Mouse (Mus musculus): ENCODE measurements around the gene Col11a2. TPM values are rescaled to one million over a fixed set of nuclear protein-coding genes. Genes with fewer than 3 reads are reported as not detected.

Col11a2 gene
- total and polyA plus RNA-seq, 3 experiments: 0.35 to 1.1 (median 1.0) TPM

- DNase-seq: no peak
Observed at GRCm38 (mm10) chr17:34104804-34105203, 65.6 kb downstream of the Col11a2 start.

GRCm38 (mm10) chr17:34106555-34106954 is 67.3 kb downstream of the Col11a2 start:
- DNase-seq: no peak

DNA sequence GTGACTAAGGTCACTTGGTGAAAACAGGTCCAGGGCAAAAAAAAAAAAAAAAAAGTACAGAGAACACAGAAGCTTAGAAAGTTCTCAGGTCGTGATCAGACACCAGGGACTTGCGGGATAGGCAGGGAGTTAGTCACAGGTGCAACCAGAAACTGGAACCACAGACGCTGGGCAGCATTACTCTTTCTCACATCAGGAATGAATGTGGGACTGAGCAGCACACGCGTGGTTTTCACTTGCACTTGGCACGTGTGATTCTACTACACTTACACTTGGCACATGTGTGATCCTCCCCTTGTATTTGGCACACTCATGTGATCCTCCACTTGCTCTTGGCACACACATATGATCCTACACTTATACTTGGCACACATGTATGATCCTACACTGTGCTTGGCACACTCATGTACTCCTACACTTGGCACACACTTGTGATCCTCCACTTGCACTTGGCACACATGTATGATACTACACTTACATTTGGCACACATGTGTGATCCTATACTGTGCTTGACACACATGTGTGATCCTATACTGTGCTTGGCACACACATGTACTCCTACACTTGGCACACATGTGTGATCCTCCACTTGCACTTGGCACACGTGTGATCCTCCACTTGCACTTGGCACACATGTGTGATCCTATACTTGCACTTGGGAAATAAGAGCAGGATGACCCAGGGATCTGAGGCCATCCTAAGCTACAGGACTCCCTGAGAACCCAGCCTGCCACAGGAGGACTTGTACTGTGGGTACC is 68.1 kb downstream of the Col11a2 start:
- no peak for DNase-seq

DNA sequence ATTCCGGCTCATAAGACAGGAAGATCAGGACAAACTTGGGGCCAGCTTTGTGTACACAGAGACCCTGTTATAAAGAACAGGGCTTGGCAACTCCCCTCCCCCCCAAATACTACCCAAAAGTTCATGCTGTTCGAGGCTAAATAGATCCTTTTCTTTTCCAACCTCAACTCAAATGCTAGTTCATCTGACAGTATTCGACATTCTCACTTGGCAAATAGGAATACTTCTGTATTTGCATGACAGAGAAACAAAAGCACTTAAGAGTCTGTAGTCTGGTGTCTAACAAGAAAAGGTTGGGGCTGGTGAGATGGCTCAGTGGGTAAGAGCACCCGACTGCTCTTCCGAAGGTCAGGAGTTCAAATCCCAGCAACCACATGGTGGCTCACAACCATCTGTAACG is 69.2 kb downstream of the Col11a2 start:
- no peak for DNase-seq

GRCm38 (mm10) chr17:34109038-34109805 is 70.0 kb downstream of the Col11a2 start:
- DNase-seq: no peak

DNA sequence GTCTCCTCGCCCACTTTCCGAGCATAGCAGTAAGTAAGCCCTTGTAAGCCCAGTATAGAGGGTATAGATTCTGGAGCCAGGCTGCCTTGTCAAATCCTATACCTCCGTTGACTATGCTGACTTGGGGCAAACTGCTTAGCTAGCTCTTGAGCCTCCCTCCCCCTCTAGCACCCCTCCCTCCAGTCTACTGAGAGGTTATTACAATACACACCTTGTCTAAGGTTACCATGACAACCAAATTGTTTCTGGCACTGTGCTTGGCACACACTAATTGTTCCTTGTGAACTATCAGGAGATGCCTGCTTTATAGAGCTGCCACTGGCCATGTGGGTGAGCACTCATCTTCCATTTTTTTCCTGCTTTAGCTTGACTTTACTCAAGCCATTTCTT is 70.6 kb downstream of the Col11a2 start:
- no peak for DNase-seq

DNA sequence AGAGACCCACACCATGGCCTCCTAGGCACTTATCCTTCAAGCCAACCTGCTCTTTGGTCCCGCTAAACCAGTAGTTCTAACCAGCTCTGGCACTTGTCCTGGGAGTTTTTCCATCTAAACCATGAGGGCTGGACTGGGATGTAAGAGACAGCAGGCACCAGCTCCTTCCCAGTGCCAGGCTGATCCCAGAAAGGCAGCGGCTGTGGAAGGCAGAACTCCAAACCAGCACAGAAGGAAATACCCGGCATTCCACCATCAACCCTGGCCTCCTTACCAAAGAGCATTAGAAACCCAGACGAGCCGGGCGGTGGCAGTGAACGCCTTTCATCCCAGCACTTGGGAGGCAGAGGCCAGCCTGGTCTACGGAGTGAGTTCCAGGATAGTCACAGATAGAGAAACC is 71.1 kb downstream of the Col11a2 start:
- DNase-seq: no peak

DNA sequence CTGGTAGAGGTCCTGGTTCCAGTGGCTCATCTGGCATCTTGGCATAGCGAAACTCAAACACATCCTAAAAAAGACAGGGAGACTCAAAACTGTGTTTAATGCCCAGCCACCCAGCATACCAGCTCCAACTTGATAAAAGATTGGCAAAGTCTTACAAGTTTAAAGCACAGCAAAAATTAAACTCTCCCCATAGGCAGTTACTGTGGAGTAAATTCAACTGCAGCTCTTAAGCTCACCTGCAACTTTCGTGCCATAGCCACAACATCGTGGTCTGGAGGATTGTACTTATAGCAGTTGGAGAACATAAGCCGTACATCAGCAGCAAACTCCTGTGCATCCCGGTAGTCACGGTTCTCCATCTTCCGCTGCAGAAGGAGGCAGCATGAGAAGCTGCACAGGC is 74.9 kb downstream of the Col11a2 start:
- DNase-seq: no peak

Small RNA genes within 50 kb of the gene (microRNA-seq; reads per million reads assigned to microRNA genes)
- 0.44 to 1.2 reads per million in 2 experiments for gene Mir219a-1
- gene Mir219c: 0 reads per million in 2 experiments

Other genes starting within 250 kb of the Col11a2 start
Only the 30 nearest of the 33 such genes appear.
- gene Rps28, start 214.9 kb upstream of the Col11a2 start, total RNA-seq (2021): 1,000 to 10,000 TPM; 1,533 to 1,560 TPM
- 387 and 446 TPM in 2 replicates for gene Rps28, start 214.9 kb upstream of the Col11a2 start, polyA plus RNA-seq (2012; rRNA removed)
- gene Ndufa7, start 214.9 kb upstream of the Col11a2 start, total RNA-seq (2021): 100 to 1,000 TPM; 507 to 539 TPM
- 556 and 578 TPM in 2 replicates for gene Ndufa7, start 214.9 kb upstream of the Col11a2 start, polyA plus RNA-seq (2012; rRNA removed)
- 10 to 100 TPM; 34.2 to 42.8 TPM for gene Cd320, start 196.3 kb upstream of the Col11a2 start, total RNA-seq (2021)
- 85.2 and 99.1 TPM in 2 replicates for gene Cd320, start 196.3 kb upstream of the Col11a2 start, polyA plus RNA-seq (2012; rRNA removed)
- gene Gm7029, start 165.6 kb upstream of the Col11a2 start, total RNA-seq (2021): not detected
- not detected in 2 replicates for gene Gm7029, start 165.6 kb upstream of the Col11a2 start, polyA plus RNA-seq (2012; rRNA removed)
- 1 to 10 TPM; 1.4 to 1.6 TPM for gene Kifc1, start 148.8 kb upstream of the Col11a2 start, total RNA-seq (2021)
- 1.8 and 2.5 TPM in 2 replicates for gene Kifc1, start 148.8 kb upstream of the Col11a2 start, polyA plus RNA-seq (2012; rRNA removed)
- gene Platr17, start 134.3 kb upstream of the Col11a2 start, total RNA-seq (2021): not detected
- not detected in 2 replicates for gene Platr17, start 134.3 kb upstream of the Col11a2 start, polyA plus RNA-seq (2012; rRNA removed)
- gene Daxx, start 130.0 kb upstream of the Col11a2 start, total RNA-seq (2021): 10 to 100 TPM; 29.0 to 30.3 TPM
- gene Daxx, start 130.0 kb upstream of the Col11a2 start, polyA plus RNA-seq (2012; rRNA removed): 54.7 and 65.7 TPM in 2 replicates
- gene Tapbp, start 123.5 kb upstream of the Col11a2 start, total RNA-seq (2021): 100 to 1,000 TPM; 151 to 171 TPM
- gene Tapbp, start 123.5 kb upstream of the Col11a2 start, polyA plus RNA-seq (2012; rRNA removed): 244 and 245 TPM in 2 replicates
- gene Zbtb22, start 123.5 kb upstream of the Col11a2 start, total RNA-seq (2021): 10 to 100 TPM; 26.1 to 38.3 TPM
- 52.1 and 57.1 TPM in 2 replicates for gene Zbtb22, start 123.5 kb upstream of the Col11a2 start, polyA plus RNA-seq (2012; rRNA removed)
- 10 to 100 TPM; 44.2 to 44.4 TPM for gene Rgl2, start 109.9 kb upstream of the Col11a2 start, total RNA-seq (2021)
- 237 and 298 TPM in 2 replicates for gene Rgl2, start 109.9 kb upstream of the Col11a2 start, polyA plus RNA-seq (2012; rRNA removed)
- gene Pfdn6, start 99.1 kb upstream of the Col11a2 start, total RNA-seq (2021): 100 to 1,000 TPM in 1 of 2 experiments, 10 to 100 TPM in 1; 69.7 to 100 TPM
- gene Pfdn6, start 99.1 kb upstream of the Col11a2 start, polyA plus RNA-seq (2012; rRNA removed): 5.0 and 6.8 TPM in 2 replicates
- gene Wdr46, start 98.8 kb upstream of the Col11a2 start, total RNA-seq (2021): 10 to 100 TPM; 35.4 to 38.4 TPM
- 18.9 and 25.6 TPM in 2 replicates for gene Wdr46, start 98.8 kb upstream of the Col11a2 start, polyA plus RNA-seq (2012; rRNA removed)
- gene B3galt4, start 87.9 kb upstream of the Col11a2 start, total RNA-seq (2021): 1 to 10 TPM; 4.0 to 6.5 TPM
- 21.2 and 21.3 TPM in 2 replicates for gene B3galt4, start 87.9 kb upstream of the Col11a2 start, polyA plus RNA-seq (2012; rRNA removed)
- gene Vps52, start 83.6 kb upstream of the Col11a2 start, total RNA-seq (2021): 10 to 100 TPM; 52.8 to 55.1 TPM
- 88.4 and 107 TPM in 2 replicates for gene Vps52, start 83.6 kb upstream of the Col11a2 start, polyA plus RNA-seq (2012; rRNA removed)
- 100 to 1,000 TPM; 541 to 790 TPM for gene Rps18, start 83.4 kb upstream of the Col11a2 start, total RNA-seq (2021)
- 153 and 176 TPM in 2 replicates for gene Rps18, start 83.4 kb upstream of the Col11a2 start, polyA plus RNA-seq (2012; rRNA removed)
- gene H2-K1, start 39.1 kb upstream of the Col11a2 start, total RNA-seq (2021): 100 to 1,000 TPM; 577 to 669 TPM
- 2,584 and 2,844 TPM in 2 replicates for gene H2-K1, start 39.1 kb upstream of the Col11a2 start, polyA plus RNA-seq (2012; rRNA removed)
- gene Ring1, start 14.8 kb upstream of the Col11a2 start, total RNA-seq (2021): 10 to 100 TPM; 41.4 to 57.0 TPM
- 70.0 and 92.4 TPM in 2 replicates for gene Ring1, start 14.8 kb upstream of the Col11a2 start, polyA plus RNA-seq (2012; rRNA removed)
- 100 to 1,000 TPM; 252 to 263 TPM for gene H2-Ke6, start 11.4 kb upstream of the Col11a2 start, total RNA-seq (2021)
- 362 and 465 TPM in 2 replicates for gene H2-Ke6, start 11.4 kb upstream of the Col11a2 start, polyA plus RNA-seq (2012; rRNA removed)
- 100 to 1,000 TPM; 156 to 217 TPM for gene Slc39a7, start 7.8 kb upstream of the Col11a2 start, total RNA-seq (2021)
- gene Slc39a7, start 7.8 kb upstream of the Col11a2 start, polyA plus RNA-seq (2012; rRNA removed): 291 and 321 TPM in 2 replicates
- gene Rxrb, start 7.6 kb upstream of the Col11a2 start, total RNA-seq (2021): 10 to 100 TPM; 47.5 to 54.9 TPM
- 150 and 161 TPM in 2 replicates for gene Rxrb, start 7.6 kb upstream of the Col11a2 start, polyA plus RNA-seq (2012; rRNA removed)
- gene H2-Oa, start 52.9 kb downstream of the Col11a2 start, total RNA-seq (2021): under 1 TPM in 1 of 2 experiments, not detected in 1; 0.62 TPM
- gene H2-Oa, start 52.9 kb downstream of the Col11a2 start, polyA plus RNA-seq (2012; rRNA removed): 1.9 TPM in 2 replicates
- 10 to 100 TPM; 14.4 to 18.9 TPM for gene H2-DMa, start 80.1 kb downstream of the Col11a2 start, total RNA-seq (2021)
- gene H2-DMa, start 80.1 kb downstream of the Col11a2 start, polyA plus RNA-seq (2012; rRNA removed): 24.2 and 27.4 TPM in 2 replicates
- 100 to 1,000 TPM; 173 to 286 TPM for gene Brd2, start 83.2 kb downstream of the Col11a2 start, total RNA-seq (2021)
- 103 and 104 TPM in 2 replicates for gene Brd2, start 83.2 kb downstream of the Col11a2 start, polyA plus RNA-seq (2012; rRNA removed)
- gene H2-DMb2, start 103.9 kb downstream of the Col11a2 start, total RNA-seq (2021): 1 to 10 TPM; 2.0 to 3.4 TPM
- 1.3 and 2.3 TPM in 2 replicates for gene H2-DMb2, start 103.9 kb downstream of the Col11a2 start, polyA plus RNA-seq (2012; rRNA removed)
- gene H2-DMb1, start 113.6 kb downstream of the Col11a2 start, total RNA-seq (2021): 10 to 100 TPM in 1 of 2 experiments, 1 to 10 TPM in 1; 6.4 to 12.3 TPM
- gene H2-DMb1, start 113.6 kb downstream of the Col11a2 start, polyA plus RNA-seq (2012; rRNA removed): 32.6 and 33.3 TPM in 2 replicates
- gene Tap1, start 148.1 kb downstream of the Col11a2 start, total RNA-seq (2021): 10 to 100 TPM; 15.4 to 19.1 TPM
- gene Tap1, start 148.1 kb downstream of the Col11a2 start, polyA plus RNA-seq (2012; rRNA removed): 44.5 and 44.9 TPM in 2 replicates
- gene Psmb9, start 148.3 kb downstream of the Col11a2 start, total RNA-seq (2021): 10 to 100 TPM; 12.1 to 20.6 TPM
- gene Psmb9, start 148.3 kb downstream of the Col11a2 start, polyA plus RNA-seq (2012; rRNA removed): 45.1 and 54.8 TPM in 2 replicates
- gene Psmb8, start 158.3 kb downstream of the Col11a2 start, total RNA-seq (2021): 10 to 100 TPM; 21.8 to 41.4 TPM
- 49.6 and 68.0 TPM in 2 replicates for gene Psmb8, start 158.3 kb downstream of the Col11a2 start, polyA plus RNA-seq (2012; rRNA removed)
- gene Tap2, start 164.1 kb downstream of the Col11a2 start, total RNA-seq (2021): 10 to 100 TPM; 43.6 to 55.6 TPM
- gene Tap2, start 164.1 kb downstream of the Col11a2 start, polyA plus RNA-seq (2012; rRNA removed): 61.0 and 64.1 TPM in 2 replicates
- 1 to 10 TPM in 1 of 2 experiments, under 1 TPM in 1; 0.49 to 1.3 TPM for gene H2-Ob, start 199.5 kb downstream of the Col11a2 start, total RNA-seq (2021)
- gene H2-Ob, start 199.5 kb downstream of the Col11a2 start, polyA plus RNA-seq (2012; rRNA removed): 0.91 TPM in 2 replicates

Measured in adrenal gland, adult 2 months (tissue).